Mouse (Mus musculus) 416B (cell line): ENCODE data around the gene Barx2.

Source experiments
- DNase-seq: peaks from one replicate; pipeline ENCODE4 v3.0.0; 2011; ENCODE audit warnings: low read depth

Gene Barx2

DNA sequence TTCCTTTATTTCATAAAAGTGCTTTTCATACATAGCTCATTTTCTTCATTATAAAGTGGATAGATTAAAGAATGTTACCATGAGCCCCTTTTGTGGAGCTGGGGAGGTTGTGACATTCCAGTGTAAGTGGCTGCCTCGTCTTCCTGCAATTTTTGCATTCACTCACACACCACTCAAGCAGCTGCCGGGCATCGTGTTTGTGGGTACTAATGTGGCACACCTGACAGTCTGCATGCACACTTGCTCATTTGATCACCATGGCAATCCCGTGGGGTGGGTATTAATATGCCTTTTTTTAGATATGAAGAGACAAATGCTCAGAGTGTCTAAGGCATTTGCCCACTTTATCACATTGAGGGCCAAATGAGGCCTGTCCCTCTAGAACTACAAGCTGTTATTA is 24.9 kb downstream of the Barx2 start:
- no peak for DNase-seq

DNA sequence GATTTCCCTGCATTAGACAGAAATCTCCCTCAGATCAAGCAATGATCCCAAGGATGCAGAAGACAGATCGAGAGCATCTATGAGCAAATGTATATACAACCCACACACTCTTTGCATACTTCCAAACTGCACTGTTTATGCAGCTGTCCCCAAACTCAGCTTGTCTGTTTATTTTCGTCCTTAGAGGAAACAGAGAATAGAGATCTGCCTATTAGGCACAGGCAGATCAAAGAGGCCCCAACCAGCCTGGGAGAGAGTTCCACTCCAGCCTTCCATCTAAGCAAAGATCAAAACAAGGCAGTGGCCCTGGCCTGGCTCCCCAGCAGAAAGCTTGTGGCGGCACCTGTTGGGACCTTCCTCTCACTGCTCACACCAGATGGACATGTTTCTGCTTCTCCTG is 27.0 kb downstream of the Barx2 start:
- no peak for DNase-seq

DNA sequence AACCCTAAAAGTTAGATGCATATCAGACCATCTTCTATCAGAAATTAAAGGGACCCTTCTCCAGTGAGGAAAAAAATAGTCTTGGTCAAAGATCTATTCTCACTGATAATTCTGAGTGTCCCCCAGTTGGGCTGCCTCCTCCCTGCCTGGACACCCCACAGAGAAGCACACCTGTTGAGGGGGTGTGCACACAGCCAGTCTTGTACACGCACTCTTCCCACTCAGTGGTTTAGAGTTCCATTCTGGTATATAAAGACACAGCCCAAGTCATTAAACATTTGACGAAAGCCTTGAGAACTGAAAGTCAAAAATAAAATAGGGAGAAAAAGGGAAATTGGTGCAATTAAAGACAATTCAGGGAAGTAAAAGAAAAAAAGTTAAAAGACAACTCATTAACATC is 30.9 kb downstream of the Barx2 start:
- DNase-seq = no peak

DNA sequence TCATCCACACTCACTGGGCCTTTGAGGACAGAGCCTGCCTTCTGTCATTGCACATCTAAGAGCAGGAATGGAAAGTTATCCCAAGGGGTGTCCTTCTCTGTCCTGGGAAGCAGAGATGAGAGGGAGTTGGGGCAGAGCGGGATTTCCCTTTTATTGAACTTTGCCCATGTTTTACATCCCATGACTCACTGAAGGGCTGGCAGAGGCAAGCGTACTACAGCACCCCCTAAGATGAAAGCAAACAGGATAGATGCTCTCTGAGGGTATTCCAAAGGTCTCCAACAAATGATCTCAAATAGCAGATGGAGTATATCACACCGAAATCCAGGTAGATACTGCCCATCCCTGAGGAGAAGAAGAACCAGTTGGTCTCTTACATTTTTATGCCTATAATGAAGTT is 37.7 kb downstream of the Barx2 start:
- DNase-seq = no peak

DNA sequence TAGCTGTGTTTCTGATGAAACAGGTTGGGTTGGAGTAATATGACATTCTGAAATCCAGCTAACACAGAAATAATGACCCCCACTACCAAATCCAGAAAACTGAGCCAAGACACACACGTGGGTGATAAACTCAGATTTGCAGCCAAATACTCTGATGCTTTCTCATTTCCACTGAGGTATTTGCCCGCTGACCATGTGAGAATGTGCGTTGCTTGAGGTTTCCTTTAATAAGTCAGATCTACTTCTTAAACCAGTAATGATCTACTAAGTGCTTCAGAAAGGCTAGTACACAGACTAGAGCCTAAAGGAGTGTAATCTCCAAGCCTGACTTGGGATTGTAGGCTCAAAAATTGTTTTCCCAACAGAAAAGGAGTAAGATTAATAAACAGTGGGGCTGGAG is 39.0 kb downstream of the Barx2 start:
- no peak for DNase-seq

DNA sequence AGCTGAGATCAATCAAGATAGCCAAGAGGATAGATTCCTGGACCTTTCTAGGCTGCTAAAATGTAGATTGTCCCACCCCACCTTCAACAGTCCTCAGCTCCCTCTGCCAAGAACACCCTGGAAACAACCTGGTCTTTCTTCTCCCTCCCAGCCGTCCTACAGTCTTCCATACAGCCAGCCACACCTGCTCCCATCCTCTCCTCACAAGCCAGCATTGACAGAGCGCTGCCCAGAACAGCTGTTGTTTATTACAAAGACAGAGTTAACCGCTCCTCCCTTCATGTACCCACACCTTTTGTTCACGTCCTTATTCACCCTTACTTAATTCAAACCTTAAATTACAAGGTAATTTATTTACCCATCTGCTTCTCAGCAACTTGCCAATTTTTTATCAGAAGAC is 41.9 kb downstream of the Barx2 start:
- DNase-seq = no peak

DNA sequence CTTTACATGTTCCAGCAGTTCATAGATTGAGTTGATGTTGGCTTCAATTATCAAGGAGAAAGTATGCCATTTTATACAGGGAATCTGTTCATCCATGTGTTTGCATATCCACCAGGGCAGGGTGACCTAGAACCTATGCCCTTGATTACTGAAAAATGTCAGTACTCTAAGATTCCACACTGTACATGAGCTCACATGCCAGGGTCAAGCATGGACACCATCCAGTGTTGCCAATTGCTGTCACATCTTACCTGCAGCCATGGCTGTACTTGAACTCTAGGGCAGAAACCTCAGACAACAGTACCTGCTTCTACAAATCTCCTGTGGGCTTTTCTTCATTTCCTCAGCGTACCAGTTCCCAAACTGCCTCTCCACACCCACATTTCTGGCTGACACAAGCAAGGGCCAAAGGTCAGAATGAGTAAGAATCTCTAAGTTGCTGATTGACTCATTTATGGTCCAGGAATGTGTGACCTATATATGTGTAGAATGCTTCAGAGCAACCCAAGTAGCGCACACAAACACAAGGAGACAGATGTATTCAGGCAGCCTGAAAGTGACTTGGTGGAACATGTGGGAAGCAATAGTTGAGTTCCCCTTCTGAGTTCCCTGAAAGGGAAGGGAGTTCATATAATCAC is 44.3 kb downstream of the Barx2 start:
- no peak for DNase-seq

DNA sequence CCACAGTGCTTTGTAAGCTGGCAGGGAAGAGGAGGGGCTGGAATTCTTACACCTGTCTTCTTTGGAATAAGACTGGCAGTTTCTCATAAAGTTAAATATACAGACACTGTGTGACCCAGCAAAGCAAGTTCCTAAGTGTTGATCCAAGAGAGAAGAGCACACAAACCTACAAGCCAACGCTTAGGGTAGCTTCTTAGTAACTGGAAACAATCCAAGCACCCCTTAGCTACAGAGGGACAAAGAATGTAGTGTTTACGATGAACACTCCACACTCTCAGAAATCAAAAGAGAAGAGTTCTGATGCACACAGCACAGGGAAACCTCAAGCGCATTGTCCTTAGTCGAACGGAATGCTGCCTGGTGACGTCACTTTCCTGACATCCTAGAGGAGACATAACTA is 49.4 kb downstream of the Barx2 start:
- no peak for DNase-seq

DNA sequence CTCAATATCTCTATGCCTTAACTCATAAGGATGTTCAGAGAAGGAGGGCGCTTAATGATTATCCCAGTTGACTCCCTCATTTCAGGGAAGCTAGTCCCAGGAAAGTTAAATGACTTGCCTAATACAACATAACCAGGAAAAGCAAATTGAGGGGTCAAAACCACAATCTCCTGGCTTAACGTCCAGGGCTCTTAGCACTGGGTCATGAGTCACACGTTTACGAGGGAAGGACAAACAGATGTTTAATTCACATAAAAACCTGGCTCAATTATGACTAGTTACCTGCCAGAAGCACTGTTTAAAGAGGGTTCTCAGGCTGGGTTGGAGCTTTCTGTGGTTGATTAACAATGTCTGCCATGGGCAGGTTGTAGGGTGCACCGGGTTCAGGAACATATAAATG is 53.8 kb downstream of the Barx2 start:
- no peak for DNase-seq

DNA sequence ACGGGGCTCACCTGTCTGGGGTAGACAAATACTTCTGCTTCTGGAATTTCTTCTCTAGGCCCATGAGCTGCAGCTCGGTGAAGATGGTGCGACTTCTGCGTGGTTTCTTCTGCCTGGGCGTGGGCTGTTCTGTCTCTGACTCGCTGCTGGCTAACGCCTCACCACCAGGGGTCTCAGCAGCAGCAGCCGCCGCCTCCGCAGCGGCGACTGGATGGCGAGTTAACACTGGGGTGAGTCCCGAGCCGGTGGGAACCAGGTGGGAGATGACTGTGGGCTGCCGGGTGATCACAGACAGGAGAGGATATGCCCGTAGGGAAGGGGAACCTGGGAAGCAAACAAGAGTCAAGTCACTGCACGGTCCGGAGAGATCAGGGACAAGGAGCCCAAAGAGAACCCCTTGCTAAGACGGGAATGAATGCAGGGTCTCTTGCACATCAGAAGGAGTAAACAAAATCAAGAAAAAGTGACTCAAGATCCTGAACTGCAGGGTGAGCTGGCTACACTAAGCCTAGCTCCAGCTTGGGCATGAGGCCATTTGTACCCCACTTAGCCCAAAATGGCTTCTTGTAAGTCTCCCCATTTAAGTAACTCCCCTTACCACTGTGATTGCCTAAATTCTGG is 54.4 kb downstream of the Barx2 start:
- DNase-seq = no peak

DNA sequence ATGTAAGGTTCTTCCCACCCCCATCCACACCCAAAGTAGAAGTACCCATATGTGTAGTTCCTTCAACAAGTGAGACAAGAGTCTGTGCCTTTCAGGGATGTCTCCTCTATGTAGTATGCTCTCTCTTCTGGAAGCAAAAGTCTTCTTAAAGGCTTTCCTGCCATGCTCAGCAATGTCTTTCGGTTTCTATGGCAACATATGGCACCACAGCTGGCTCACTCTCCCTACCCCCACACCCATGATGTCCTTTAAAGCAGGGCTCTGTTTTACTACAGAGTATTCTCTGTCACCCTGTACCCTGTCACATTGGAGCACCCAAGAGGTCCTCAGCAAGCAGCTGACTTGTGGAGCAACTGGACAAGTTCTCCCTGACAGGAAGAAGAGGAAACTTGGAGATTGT is 55.8 kb downstream of the Barx2 start:
- no peak for DNase-seq

DNA sequence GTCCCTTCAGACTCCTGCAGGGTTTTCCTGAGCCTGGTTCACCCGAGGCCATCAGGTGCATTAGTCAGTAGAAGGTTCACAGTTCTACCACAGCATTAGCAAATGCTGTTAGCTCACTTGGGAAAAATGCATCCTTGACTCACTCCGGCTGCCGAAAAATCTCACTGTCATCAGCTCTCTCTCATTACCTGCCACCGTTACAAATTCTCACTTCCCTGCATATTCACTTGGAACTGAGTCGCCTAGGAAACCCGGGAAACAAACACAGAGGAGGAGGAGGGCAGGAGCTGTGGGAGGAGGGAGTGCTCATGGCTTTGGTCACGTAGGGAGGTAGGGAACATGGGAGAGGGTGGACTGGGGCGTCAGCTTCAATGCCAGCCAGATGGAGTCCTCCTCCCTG is 56.8 kb downstream of the Barx2 start:
- DNase-seq = no peak

DNA sequence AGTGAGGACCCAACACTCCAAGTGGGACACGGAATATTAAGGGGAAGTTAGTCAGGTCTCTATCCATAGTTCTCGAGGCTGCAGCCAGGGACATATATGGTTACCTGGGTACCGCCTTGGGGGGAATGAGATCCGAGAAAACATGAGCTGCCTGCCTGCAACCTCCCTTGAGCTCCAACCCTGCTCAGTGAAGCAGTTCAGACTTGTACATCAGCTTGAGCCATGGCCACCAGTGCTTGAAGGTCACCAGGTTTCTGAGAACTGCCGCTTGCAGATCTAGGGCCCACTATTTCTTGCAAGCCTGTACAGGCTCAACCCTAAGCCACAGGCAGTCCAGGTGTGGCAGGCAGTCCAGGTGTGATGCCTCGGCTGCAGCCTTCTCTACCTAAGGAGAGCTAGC is 57.6 kb downstream of the Barx2 start:
- DNase-seq = no peak

DNA sequence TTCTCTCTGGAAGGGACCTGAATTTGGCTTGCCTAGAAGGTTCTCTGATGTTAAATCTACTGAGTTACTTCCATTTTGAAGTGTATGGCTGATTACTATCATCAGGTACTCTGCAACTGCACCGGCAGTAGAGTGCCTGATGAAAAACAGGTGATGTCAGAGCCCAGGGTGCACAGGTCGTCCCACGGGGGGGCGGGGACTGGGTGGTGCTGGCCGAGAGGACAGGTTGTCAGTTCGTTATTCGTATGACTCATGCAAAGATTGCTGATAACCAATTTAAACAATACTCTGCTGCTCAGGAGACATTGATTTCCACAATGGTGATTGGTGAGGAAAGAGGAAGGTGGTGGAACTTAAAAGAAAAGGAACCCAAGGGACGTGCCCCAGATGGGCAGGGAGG is 61.6 kb downstream of the Barx2 start:
- no peak for DNase-seq

DNA sequence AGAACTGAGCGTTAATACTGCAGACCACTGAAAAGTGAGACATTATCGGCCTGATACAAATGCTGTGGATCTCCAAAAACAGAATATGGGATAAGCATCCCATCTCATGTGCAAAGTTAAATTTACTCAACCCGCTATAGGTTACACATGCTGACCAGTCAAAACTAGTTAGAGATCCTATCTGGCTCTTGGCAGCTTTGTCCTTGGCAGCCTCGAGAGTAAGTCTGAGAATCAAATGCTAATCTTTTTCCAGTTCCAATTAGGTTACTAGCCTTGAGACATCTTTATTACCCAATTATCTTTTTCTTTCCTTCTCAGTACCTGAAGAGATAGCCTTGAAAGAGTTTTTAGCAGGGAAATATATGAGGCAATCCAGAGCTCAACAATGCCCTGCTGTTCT is 62.6 kb downstream of the Barx2 start:
- DNase-seq = no peak

DNA sequence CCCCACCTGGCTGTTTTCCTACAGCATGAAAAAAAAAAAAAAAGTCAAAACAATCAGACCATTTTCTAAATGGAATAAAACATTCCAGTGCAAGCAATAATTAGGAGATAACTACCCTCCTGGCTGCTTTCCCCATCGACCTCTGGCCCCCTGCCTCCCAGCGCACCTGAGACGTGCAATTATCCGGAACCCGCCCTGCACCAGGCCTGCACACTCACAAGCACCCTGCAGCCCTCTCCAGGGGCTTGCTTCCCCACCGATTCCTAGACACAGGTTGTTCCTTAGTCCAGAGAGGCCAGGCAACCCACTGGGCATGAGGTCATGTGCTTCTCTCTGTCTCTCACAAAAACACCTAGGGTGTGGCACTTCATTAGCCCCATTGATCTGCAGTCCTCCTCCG is 63.9 kb downstream of the Barx2 start:
- DNase-seq = no peak

DNA sequence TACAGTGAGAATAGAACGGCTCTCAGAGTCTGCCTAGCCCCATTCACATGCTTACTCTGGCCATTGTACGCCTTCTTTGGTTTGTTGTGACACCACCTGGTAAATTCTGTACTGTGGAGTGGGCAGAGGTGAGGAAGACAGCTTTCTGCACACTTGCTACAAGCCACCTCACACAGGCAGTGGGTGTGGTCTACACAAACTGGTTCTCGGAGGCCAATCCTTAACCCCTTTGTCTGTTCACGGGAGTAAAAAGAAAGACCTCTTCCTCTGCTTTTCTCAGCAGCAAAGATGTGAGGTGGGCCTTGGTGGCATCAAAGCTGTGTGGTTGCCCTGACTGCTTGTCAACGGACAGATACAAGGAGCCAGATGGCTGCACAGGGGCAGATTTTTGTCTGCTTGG is 68.6 kb downstream of the Barx2 start:
- no peak for DNase-seq

DNA sequence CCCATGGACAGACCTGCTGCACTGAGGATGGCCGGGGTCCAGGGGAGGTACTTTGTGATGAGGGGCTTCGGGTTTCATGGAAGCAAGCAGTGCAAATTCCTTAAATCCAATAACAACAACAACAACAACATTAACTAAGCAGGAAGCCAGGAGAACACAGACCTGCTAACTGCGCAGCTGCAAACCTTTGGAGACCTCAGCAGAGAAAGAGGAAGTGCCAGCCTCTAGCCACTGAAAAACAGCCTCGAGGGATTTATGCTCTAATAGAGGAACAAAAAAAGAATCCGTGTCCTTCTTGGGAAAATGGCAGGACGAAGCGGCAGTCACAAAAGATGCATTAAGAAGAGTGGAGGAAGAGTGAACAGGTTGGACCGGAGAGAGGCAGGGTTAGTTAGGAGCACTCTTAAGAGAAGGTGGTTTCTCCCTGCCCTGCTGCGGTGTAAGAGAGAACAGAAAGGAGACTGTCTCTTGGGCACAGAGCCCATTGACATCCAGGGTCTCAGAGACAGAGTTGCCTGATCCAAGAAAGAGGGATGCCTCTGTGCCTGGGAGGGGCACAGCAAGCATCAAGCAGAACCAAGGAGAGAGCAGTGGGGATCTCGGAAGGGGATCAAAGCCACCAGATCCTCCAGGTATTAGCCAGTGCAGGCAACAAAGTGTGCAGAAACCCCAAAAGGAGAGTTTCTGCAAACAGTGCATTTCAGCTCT is 72.0 kb downstream of the Barx2 start:
- no peak for DNase-seq

DNA sequence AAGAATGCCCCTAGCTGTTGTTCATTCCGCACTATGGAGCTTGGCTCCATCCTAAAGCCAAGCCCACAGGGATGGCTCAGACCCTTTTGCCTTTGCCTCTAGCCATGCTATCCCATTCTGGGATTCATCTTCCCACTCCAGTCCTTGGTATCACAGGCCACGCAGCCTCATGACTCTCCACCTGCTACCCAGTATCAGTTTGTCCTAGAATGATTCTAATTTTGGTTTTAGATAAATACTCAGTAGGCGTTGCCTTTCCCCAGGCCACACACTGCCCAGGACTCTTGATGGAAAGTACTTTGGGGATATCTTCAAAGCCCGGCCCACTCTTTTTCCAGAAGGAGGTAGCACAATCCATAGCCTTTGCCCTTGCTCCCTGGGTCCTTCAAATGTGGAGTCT is 72.7 kb downstream of the Barx2 start:
- no peak for DNase-seq

DNA sequence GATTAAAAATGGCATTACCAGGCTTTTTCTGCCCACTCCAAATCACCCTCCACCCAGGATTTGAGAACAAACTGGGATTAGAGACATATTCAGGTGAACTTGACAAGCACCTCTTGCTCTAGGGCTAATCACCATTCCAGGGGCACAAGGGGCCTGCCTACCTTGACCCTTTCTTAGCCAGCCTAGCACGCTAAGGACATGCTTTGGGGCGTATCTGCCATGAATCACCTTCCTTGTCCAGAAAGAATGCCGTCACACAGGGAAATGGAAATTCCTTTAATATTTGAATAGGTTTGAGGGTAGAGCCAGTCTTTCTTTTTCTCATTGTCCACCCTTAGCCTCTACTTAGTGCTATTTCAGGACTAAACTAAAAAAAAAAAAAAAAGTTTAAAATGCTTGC is 73.2 kb downstream of the Barx2 start:
- no peak for DNase-seq

DNA sequence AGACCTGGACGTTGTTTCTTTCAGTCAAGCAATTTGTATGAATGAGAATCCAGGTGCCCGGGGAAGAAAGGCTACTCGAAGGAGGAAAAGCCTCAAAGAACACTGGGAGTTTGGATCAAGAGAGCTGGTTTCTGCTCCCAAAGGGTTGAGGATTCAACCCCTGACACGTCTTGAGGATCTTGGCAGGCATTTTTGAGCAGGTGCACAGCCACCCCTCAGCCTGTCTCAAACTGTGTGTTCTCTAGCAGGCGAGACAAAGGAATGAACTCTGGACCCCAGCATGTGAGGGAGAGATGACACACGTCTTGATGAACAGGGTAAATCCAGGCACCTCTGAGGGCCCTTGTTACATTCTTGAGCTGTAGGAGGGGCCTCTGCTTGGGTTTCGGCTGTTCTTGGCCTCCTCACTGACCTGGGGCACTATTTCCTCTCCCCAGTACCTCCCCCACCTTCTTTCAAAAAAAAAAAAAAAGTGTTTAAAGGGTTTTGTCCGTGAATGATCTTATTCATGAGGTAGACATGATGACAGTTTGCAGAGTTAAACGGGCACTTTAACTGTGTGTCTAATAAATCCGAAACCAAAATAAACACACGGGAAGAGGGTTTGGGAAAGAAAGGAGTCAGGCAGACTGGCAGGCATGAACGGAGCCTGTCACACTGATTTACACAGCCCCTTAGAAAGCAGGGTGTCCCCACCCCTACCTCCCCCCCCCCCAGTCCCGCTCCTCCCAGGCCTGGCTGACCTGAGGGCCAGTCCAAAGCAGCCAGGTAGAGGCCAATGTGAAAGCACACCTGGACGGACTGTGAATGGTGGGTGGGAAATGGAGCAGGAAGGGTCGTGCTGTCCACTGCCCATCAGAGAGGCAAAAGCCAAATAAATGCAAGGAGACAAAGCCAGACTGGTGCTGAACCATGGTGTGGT is 73.9 kb downstream of the Barx2 start:
- DNase-seq = no peak

DNA sequence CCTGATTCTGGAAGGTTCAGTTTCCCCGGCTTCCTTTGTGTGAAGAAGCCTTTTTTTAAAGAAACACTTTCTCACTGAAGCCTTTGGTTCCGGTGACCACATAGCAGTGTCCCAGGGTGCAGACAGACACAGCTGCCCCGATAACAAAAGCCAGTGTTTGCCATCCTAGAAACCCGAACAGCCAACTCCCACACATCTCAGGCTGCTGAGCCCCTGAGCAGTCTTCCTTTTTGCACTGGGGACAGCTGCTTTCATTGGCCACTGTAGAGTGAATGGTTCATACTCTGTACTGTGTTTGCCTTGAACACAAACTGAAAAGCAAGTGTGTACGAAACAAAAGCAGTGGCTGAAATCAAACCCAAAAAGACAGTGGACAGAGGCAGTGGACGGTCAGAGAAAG is 75.2 kb downstream of the Barx2 start:
- no peak for DNase-seq

DNA sequence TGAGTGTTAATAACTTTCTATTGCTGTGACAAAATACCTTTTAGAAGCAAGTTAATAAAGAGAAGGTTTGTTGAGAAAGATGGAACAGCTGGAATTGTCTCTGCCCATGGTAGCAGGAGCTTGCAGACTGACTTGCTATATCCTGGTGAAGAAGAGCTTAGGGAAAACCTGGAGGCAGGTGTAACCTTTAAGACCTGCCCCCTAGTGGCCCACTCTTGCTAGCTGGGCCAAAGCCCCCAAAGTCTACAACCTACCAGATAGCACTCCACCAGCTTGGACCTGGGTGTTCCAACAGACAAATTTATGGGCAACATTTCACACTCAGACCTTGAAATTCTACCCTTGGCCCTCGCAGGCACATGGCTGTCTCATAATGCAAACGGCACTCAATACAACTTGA is 104.5 kb downstream of the Barx2 start:
- DNase-seq = no peak
